Mouse (Mus musculus) G1E-ER4 (cell line): Measurements from ENCODE around the gene Fgfr1op2. TPM values are rescaled to one million over a fixed set of nuclear protein-coding genes. Genes with fewer than 3 reads are reported as not detected.

Experiments used
- GATA1 ChIP-seq: IDR thresholded peaks from one replicate; pipeline ENCODE4 v1.8.0; 2012; ENCODE audit warnings: low read length, inconsistent platforms
- polyA plus RNA-seq: library from polyadenylated mRNA; stranded (reverse); fragments of >175 nt; gene quantifications from 2 replicates; pipeline ENCODE4 v1.2.3, GENCODE M21; 2012

Fgfr1op2 gene
- polyA plus RNA-seq, 1 experiment, result 97.5 TPM

- TF ChIP-seq GATA1, result no peak
These were observed 54.8 kb downstream of the Fgfr1op2 start for GRCm38 (mm10) chr6:146631847-146632246.

GRCm38 (mm10) chr6:146632403-146632802 lies 55.4 kb downstream of the Fgfr1op2 start:
- no peak for TF ChIP-seq GATA1

GRCm38 (mm10) chr6:146633097-146633496 lies 56.1 kb downstream of the Fgfr1op2 start:
- TF ChIP-seq GATA1, result no peak

- no peak for TF ChIP-seq GATA1
These were observed 56.6 kb downstream of the Fgfr1op2 start for GRCm38 (mm10) chr6:146633629-146634014.

GRCm38 (mm10) chr6:146634015-146634722 lies 57.2 kb downstream of the Fgfr1op2 start:
- TF ChIP-seq GATA1, result no peak

GRCm38 (mm10) chr6:146634759-146635606 lies 58.0 kb downstream of the Fgfr1op2 start:
- TF ChIP-seq GATA1, result no peak

- no peak for TF ChIP-seq GATA1
These were observed 59.5 kb downstream of the Fgfr1op2 start for GRCm38 (mm10) chr6:146636482-146636881.

GRCm38 (mm10) chr6:146640068-146640965 lies 63.3 kb downstream of the Fgfr1op2 start:
- no peak for TF ChIP-seq GATA1

- TF ChIP-seq GATA1, result no peak
These were observed 64.0 kb downstream of the Fgfr1op2 start for GRCm38 (mm10) chr6:146640991-146641390.

GRCm38 (mm10) chr6:146641621-146642210 lies 64.7 kb downstream of the Fgfr1op2 start:
- no peak for TF ChIP-seq GATA1

- no peak for TF ChIP-seq GATA1
These were observed 65.5 kb downstream of the Fgfr1op2 start, which contains the start of the genes Med21 and Tm7sf3 for GRCm38 (mm10) chr6:146642276-146643183. Gene Med21, plus strand, starts transcription at chr6:146642547. Gene Tm7sf3, minus strand, starts transcription at chr6:146642824.

- no peak for TF ChIP-seq GATA1
These were observed 66.2 kb downstream of the Fgfr1op2 start for GRCm38 (mm10) chr6:146643184-146643570.

Other genes with a start within 250 kb of the Fgfr1op2 start
- gene Itpr2, start 75.0 kb upstream of the Fgfr1op2 start, polyA plus RNA-seq, result 1.9 and 2.7 TPM in 2 replicates
- gene Ints13, start 632 bp downstream of the Fgfr1op2 start, polyA plus RNA-seq, result 27.0 and 38.2 TPM in 2 replicates
- gene Med21, start 65.3 kb downstream of the Fgfr1op2 start, polyA plus RNA-seq, result 3.1 and 4.5 TPM in 2 replicates
- 29.1 and 30.1 TPM in 2 replicates for gene Tm7sf3, start 65.6 kb downstream of the Fgfr1op2 start, polyA plus RNA-seq
- 0.66 TPM in 2 replicates for gene Stk38l, start 147.8 kb downstream of the Fgfr1op2 start, polyA plus RNA-seq
- not detected in 2 replicates for gene Arntl2, start 218.9 kb downstream of the Fgfr1op2 start, polyA plus RNA-seq